Mouse (Mus musculus) lung, embryonic 16.5 days (tissue): ENCODE results near the gene AU040320. TPM values are rescaled to one million over a fixed set of nuclear protein-coding genes. Genes with fewer than 3 reads are reported as not detected.

Source experiments
- ATAC-seq: fragments of 200-750 bp; cut with Nextera tagmentation; 2 replicates; pipeline ENCODE4 v1.8.0; 2017; ENCODE audit warnings: low read depth, mild to moderate bottlenecking, moderate library complexity
- H3K27ac ChIP-seq: fragments of 300-500 bp; sonication (generic); 2 replicates; pipeline ENCODE4 v1.5.1; 2014; ENCODE audit warnings: mild to moderate bottlenecking, control low read depth, low read length
- H3K27me3 ChIP-seq: fragments of 300-500 bp; sonication (generic); 2 replicates; pipeline ENCODE4 v1.6.1; 2014; ENCODE audit warnings: low read depth, low read length, mixed read lengths; ENCODE audit not compliant: control insufficient read depth, insufficient read depth
- H3K36me3 ChIP-seq: fragments of 300-500 bp; sonication (generic); 2 replicates; pipeline ENCODE4 v1.6.1; 2014; ENCODE audit warnings: low read length; ENCODE audit not compliant: control insufficient read depth, insufficient read depth
- H3K4me1 ChIP-seq: fragments of 300-500 bp; sonication (generic); replicated peaks from 2 replicates; pipeline ENCODE4 v1.6.1; 2014; ENCODE audit warnings: low read length, mixed read lengths; ENCODE audit not compliant: control insufficient read depth, insufficient read depth
- H3K4me2 ChIP-seq: fragments of 300-500 bp; sonication (generic); 2 replicates; pipeline ENCODE4 v1.6.1; 2014; ENCODE audit warnings: low read depth, low read length, control low read depth
- H3K4me3 ChIP-seq: fragments of 300-500 bp; sonication (generic); 2 replicates; pipeline ENCODE4 v1.5.1; 2014; ENCODE audit warnings: mild to moderate bottlenecking, low read length, control low read depth
- H3K9ac ChIP-seq: fragments of 300-500 bp; sonication (generic); 2 replicates; pipeline ENCODE4 v1.6.1; 2014; ENCODE audit warnings: low read length, control low read depth
- H3K9me3 ChIP-seq: fragments of 300-500 bp; sonication (generic); 2 replicates; pipeline ENCODE4 v1.6.1; 2016; ENCODE audit warnings: low read length; ENCODE audit not compliant: control insufficient read depth
- WGBS: fragments of 180-500 bp; shearing (Covaris S2); extraction: QIAGEN DNeasy Blood & Tissue Kit; methylation state at CpG from one replicate; pipeline ENCODE4 v1.1.7; 2014; 5-methylcytosine and 5-hydroxymethylcytosine counted together
- polyA plus RNA-seq: library from polyadenylated mRNA; unstranded; fragments of >200 nt; fragmentation: Nextera tagmentation; extraction: Ambion mirVana; gene quantifications from 2 replicates; pipeline ENCODE4 v1.2.1, GENCODE M21; 2015

AU040320 gene
- polyA plus RNA-seq, 1 experiment from 2014 or later, result 24.2 TPM

DNA sequence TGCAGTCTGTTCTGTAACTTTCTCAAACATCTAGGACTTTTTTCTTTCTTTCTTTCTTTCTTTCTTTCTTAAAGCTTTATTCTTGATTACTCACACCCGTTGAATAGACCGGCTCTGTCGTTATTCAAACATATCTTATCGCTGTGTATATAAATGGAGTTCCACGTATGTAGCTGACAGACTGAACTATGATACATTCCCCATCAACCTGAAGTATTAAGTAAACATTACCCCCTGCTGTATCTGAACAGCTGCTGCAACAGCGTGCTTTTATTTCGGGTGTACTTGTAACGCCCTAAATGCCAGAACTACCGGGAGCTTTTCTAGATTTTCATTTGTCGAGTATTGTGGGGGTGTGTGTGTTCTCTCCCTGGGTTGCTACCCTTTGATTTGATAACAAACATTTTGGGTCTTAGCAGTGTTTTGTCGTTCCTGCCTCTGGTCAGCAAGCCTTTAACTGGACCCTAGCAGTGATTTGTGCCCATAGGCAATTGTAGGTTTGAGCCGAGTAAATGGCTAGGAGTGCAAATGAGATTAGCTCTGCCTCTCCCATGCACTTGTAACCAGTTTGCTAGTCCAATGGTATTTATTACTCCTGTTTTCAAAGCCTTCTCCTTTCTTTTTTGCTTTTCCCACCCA lies 1.5 kb downstream of the AU040320 start:
- peak overlapping the region; percentile 73 for H3K4me3 ChIP-seq
- H3K9ac ChIP-seq, result no peak overlapping the region; the same call in 1 of the 2 replicates
- H3K4me2 ChIP-seq, result peak overlapping the region; percentile 63
- peaks cover 3% of the 10 kb centered on the region for H3K36me3 ChIP-seq
- WGBS, result 21% methylated on average over 12 of the region's 12 CpGs
- peaks cover 33% of the 10 kb centered on the region for H3K4me1 ChIP-seq
- H3K27ac ChIP-seq, result peak overlapping the region; percentile 18; the same call in 1 of the 2 replicates
- no peak for ATAC-seq
- H3K27me3 ChIP-seq, result no peaks in the 10 kb centered on the region
- H3K9me3 ChIP-seq, result no peaks in the 10 kb centered on the region

DNA sequence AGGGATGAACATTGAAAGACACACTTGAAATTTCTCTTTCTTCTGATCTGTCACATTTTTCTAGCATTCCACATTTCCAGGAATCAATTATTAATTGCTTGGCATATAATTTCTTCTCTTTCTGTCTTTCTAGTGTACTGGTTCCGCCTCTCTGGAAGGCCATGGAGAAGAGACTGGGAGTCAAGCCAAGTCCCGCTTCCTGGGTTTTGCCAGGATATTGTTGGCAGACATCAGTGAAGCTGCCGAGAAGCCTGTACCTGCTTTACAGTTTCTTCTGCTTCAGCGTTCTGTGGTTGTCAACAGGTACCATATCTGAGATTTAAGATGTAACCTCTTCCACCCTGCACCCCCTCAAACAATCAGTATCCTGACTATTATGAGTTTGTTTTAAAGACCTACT lies 3.4 kb downstream of the AU040320 start:
- H3K36me3 ChIP-seq, result peaks cover 10% of the 10 kb centered on the region
- H3K27me3 ChIP-seq, result no peaks in the 10 kb centered on the region
- no peaks in the 10 kb centered on the region for H3K9me3 ChIP-seq
- peaks cover 21% of the 10 kb centered on the region for H3K4me1 ChIP-seq
- H3K27ac ChIP-seq, result no peak overlapping the region
- H3K4me3 ChIP-seq, result no peak overlapping the region
- no peak overlapping the region for H3K4me2 ChIP-seq
- H3K9ac ChIP-seq, result no peak overlapping the region
- WGBS, result 48% methylated on average over 4 of the region's 4 CpGs
- ATAC-seq, result no peak

DNA sequence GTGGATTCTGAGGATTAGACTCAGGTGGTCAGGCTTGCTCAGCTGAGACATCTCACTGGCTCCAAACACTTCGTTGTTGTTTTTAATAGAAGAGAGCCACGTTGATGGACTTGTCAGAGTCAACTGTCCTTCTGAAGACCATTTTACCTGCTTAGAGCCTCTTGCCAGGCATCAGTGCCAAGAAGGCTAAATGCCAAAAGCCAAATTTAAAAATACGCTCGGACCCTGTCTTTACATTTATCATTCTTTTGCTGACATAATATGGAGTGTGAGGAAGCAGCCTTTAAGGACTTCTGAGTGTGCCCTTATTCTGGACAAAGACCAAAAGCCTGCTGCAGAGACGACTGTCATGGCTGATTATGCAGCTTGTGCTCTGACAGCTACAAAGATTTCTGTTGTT lies 5.0 kb downstream of the AU040320 start:
- no peak for ATAC-seq
- H3K4me3 ChIP-seq, result no peak overlapping the region
- peaks cover 13% of the 10 kb centered on the region for H3K4me1 ChIP-seq
- H3K36me3 ChIP-seq, result peaks cover 10% of the 10 kb centered on the region
- WGBS, result 63% methylated on average over 5 of the region's 5 CpGs
- no peaks in the 10 kb centered on the region for H3K9me3 ChIP-seq
- no peak overlapping the region for H3K27ac ChIP-seq
- no peaks in the 10 kb centered on the region for H3K27me3 ChIP-seq
- H3K9ac ChIP-seq, result no peak overlapping the region
- no peak overlapping the region for H3K4me2 ChIP-seq

DNA sequence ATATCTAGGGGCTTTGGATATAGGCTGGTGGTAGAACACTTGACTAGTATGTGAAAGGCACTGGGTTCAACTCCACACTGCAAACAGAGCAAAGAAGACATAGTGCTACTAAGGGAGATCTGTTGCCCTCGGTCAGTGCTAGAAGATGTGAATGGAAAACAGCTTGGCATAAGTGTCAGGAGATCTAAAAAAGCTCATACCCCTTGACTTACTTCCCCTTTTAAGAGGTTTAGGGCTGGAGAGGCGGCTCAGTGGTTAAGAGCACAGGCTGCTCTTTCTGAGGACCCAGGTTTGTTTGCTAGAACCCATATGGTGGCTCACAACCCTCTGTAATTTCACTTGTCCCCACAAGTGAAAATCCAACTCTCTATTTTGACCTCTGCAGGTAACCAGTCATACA lies 6.1 kb downstream of the AU040320 start:
- H3K27me3 ChIP-seq, result no peaks in the 10 kb centered on the region
- H3K9me3 ChIP-seq, result no peaks in the 10 kb centered on the region
- no peak overlapping the region for H3K4me2 ChIP-seq
- H3K4me3 ChIP-seq, result no peak overlapping the region
- no peak overlapping the region for H3K27ac ChIP-seq
- no peak for ATAC-seq
- no peak overlapping the region for H3K9ac ChIP-seq
- peaks cover 10% of the 10 kb centered on the region for H3K36me3 ChIP-seq
- WGBS, result 79% methylated on average over 2 of the region's 2 CpGs
- peaks cover 12% of the 10 kb centered on the region for H3K4me1 ChIP-seq

DNA sequence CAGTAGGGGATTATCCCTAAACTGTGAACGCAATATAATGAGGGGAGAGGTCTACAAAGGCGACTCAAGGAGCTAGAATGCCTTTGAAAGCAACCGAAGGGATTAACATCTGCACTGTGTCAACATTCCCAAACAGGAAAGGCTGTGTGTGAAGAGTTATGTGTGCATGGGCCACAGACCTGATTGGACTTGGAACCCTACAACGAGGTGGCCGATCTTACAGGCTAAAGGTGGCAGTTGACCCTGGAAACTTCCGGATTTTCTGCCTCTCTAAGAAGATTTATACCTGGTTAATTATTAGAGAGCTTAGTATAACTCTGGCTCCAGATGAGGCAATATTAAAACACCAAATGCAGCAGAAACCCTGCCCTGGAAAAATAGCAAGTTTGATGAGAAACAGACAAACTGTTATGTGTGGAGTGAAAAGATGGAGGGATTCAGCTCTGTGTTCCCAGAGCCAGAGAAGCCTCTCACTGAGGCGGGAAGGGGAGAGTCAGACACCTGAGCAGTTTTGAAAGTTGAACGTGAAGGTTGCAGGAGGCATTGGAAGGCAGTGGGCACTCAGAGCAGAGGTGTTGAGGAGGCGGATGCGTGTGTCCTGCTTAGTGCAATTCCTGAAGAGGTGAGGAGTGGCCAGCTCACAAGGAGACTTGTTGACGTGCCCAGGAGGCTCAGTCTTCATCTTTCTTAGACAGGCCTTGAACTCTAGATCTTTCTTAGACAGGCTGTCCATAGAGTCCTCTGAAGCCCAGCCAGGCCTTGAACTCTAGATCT lies 9.4 kb downstream of the AU040320 start:
- H3K4me1 ChIP-seq, result no peaks in the 10 kb centered on the region
- H3K27ac ChIP-seq, result no peak overlapping the region
- no peaks in the 10 kb centered on the region for H3K27me3 ChIP-seq
- H3K4me2 ChIP-seq, result no peak overlapping the region
- no peak overlapping the region for H3K9ac ChIP-seq
- H3K9me3 ChIP-seq, result no peaks in the 10 kb centered on the region
- H3K36me3 ChIP-seq, result peaks cover 10% of the 10 kb centered on the region
- no peak overlapping the region for H3K4me3 ChIP-seq
- ATAC-seq, result no peak
- 56% methylated on average over 11 of the region's 11 CpGs for WGBS

DNA sequence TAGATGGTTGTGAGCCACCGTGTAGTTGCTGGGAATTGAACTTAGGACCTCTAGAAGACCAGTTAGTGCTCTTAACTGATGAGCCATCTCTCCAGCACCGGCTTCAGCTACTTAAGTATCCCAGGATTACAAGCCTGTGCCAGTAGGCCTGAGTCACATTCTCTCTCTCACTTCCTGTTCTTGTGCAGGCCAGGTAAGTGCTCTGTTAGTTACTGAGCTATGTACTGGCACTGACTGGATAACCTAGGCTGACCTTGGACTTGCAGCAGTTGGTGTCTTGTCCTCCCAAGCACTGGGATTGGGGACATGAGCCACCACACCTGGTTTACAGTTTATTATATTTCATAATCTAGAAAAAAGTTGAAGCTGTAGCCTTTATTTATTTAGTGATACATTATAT lies 10.1 kb downstream of the AU040320 start:
- H3K9me3 ChIP-seq, result no peaks in the 10 kb centered on the region
- no peak overlapping the region for H3K4me3 ChIP-seq
- H3K36me3 ChIP-seq, result peaks cover 7% of the 10 kb centered on the region
- no peaks in the 10 kb centered on the region for H3K4me1 ChIP-seq
- ATAC-seq, result no peak
- 71% methylated on average over 2 of the region's 2 CpGs for WGBS
- no peak overlapping the region for H3K9ac ChIP-seq
- no peak overlapping the region for H3K27ac ChIP-seq
- H3K4me2 ChIP-seq, result no peak overlapping the region
- no peaks in the 10 kb centered on the region for H3K27me3 ChIP-seq

DNA sequence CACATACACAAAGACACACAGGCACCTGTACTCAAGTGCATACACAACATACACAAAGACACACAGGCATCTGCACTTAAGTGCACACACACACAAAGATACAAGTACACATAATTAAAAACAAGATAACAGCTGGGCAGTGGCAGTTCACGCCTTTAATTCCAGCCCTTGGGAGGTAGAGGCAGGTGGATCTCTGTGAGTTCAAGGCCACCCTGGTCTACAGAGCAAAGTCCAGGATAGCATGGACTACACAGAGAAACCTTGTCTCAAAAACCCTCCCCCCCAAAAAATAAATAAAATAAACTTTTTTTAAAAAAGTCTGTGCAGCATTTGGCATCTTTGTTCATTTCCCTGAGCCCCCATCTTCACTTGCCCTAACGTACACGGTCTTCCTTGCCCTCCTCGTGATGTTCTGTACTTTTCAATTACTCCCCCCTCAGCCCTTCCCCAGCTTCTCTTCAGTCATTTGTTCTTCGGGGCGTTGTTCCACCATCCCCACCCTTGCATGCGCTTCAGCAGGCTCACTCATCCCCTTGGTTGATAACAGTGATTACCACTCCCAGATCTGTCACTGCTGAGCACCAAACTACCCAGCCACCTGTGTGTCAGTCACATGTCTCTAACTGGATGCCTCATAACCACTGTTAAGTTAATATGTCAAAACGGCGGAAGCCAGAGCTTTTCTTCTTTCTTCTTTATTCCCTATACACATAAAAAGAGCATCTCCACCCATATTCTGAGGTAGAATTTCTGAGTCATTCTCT lies 16.6 kb downstream of the AU040320 start:
- ATAC-seq, result no peak
- Histone ChIP-seq H3K4me1 (no peaks in the 10 kb centered on the region), H3K9me3 (no peaks in the 10 kb centered on the region), H3K36me3 (no peaks in the 10 kb centered on the region), H3K9ac (no peak overlapping the region), H3K27me3 (no peaks in the 10 kb centered on the region), H3K27ac (no peak overlapping the region), H3K4me3 (no peak overlapping the region), H3K4me2 (no peak overlapping the region)
- 81% methylated on average over 9 of the region's 9 CpGs for WGBS

DNA sequence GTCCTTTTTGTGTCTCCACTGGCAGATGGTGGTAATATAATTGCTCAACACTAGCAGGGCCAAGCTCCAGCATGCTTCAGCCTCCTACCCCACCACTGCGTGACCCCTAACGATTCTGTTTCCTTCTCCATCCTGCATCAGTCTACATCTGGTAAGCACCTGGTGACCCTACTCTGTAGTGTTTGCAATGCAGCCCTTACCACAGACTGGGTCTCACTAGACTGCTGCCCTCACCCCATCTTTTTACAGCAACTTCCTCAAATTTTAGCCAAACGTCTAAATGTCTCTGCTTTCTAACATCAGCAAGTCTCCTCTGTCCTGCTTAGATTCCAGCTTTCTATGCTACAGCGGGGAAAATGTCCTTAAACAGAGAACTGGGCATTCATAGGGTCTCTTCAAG lies 17.5 kb downstream of the AU040320 start:
- Histone ChIP-seq H3K4me3 (no peak overlapping the region), H3K27ac (no peak overlapping the region), H3K9me3 (no peaks in the 10 kb centered on the region), H3K4me2 (no peak overlapping the region), H3K36me3 (no peaks in the 10 kb centered on the region), H3K27me3 (no peaks in the 10 kb centered on the region), H3K4me1 (0 out of 2 replicates have a peak, but pooled peaks cover 2% of the 10 kb centered on the region), H3K9ac (no peak overlapping the region)
- 83% methylated on average over 4 of the region's 4 CpGs for WGBS
- ATAC-seq, result no peak

DNA sequence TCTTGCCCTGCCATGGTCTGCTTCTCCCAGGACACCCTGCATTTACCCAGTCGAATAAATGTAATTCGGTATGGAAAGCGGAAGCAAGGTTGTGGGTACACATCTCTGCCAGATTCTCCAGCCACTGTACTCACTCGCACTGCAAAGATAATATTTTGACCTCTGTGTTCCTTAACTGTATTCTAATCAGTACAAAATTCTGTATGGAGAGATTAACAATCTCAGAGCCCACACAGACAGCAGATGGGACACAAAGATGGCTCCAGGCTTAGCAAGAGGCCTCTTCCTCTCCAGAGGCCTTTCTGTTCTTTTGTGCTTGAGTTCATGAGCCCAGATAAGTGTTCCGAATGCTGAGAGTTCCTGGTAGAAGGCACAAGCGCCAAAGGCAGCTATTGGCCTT lies 20.5 kb downstream of the AU040320 start:
- Histone ChIP-seq H3K9ac (no peak overlapping the region), H3K36me3 (no peaks in the 10 kb centered on the region), H3K27ac (no peak overlapping the region), H3K4me1 (0 out of 2 replicates have a peak, but pooled peaks cover 2% of the 10 kb centered on the region), H3K9me3 (no peaks in the 10 kb centered on the region), H3K27me3 (no peaks in the 10 kb centered on the region), H3K4me3 (no peak overlapping the region), H3K4me2 (no peak overlapping the region)
- WGBS, result 92% methylated on average over 6 of the region's 6 CpGs
- no peak for ATAC-seq
